Mouse (Mus musculus) liver, embryonic 14.5 days (tissue): ENCODE measurements around the gene Nelfa. TPM values are rescaled to one million over a fixed set of nuclear protein-coding genes. Genes with fewer than 3 reads are reported as not detected.
A peak's percentile ranks its signal among the peaks of the same experiment; 100 is the strongest.

Experiments used
- ATAC-seq: fragments of 200-750 bp; cut with Nextera tagmentation; 2 replicates; pipeline ENCODE4 v1.8.0; 2017; ENCODE audit warnings: moderate number of reproducible peaks, mild to moderate bottlenecking, moderate library complexity; ENCODE audit not compliant: insufficient read depth
- DNase-seq, 3 experiments: peaks; one replicate each; pipeline ENCODE4 v3.0.0-alpha.2; 2012 to 2013; ENCODE audit warnings: low read depth in 3 of 3, low spot score in 3 of 3
- H3K27ac ChIP-seq: fragments of 300-500 bp; sonication (generic); 2 replicates; pipeline ENCODE4 v1.5.1; 2014; ENCODE audit warnings: moderate library complexity, mild to moderate bottlenecking, control low read depth, inconsistent platforms
- H3K27me3 ChIP-seq: fragments of 300-500 bp; sonication (generic); 2 replicates; pipeline ENCODE4 v1.6.1; 2014; ENCODE audit warnings: mild to moderate bottlenecking, low read length, moderate library complexity; ENCODE audit not compliant: control insufficient read depth, insufficient read depth
- H3K36me3 ChIP-seq: fragments of 300-500 bp; sonication (generic); replicated peaks from 2 replicates; pipeline ENCODE4 v1.6.1; 2014; ENCODE audit warnings: low read depth; ENCODE audit not compliant: control insufficient read depth, insufficient read depth
- H3K4me1 ChIP-seq, 2 experiments: fragments of 200-500 bp in 1 of 2; fragments of 300-500 bp in 1 of 2; sonication (generic) in 1 of 2; replicated peaks; 2 replicates each; pipeline ENCODE4 v1.6.1; 2012 to 2014; ENCODE audit warnings: antibody characterized with exemption in 1 of 2, inconsistent platforms in 1 of 2, low read length in 1 of 2; ENCODE audit not compliant: control insufficient read depth in 2 of 2, insufficient read depth in 2 of 2
- H3K4me2 ChIP-seq: fragments of 300-500 bp; sonication (generic); 2 replicates; pipeline ENCODE4 v1.6.1; 2014; ENCODE audit warnings: low read depth, mild to moderate bottlenecking, control low read depth, moderate library complexity
- H3K4me3 ChIP-seq, 2 experiments: fragments of 200-500 bp in 1 of 2; fragments of 300-500 bp in 1 of 2; sonication (generic) in 1 of 2; 2 replicates each; pipeline ENCODE4 v1.5.1; 2012 to 2014; ENCODE audit warnings: low read depth in 2 of 2, low read length in 2 of 2, mild to moderate bottlenecking in 2 of 2, control low read depth in 1 of 2, inconsistent platforms in 1 of 2, moderate library complexity in 1 of 2; ENCODE audit not compliant: insufficient read depth in 1 of 2
- H3K9ac ChIP-seq: fragments of 300-500 bp; sonication (generic); replicated peaks from 2 replicates; pipeline ENCODE4 v1.6.1; 2014; ENCODE audit warnings: mild to moderate bottlenecking, control low read depth, moderate library complexity
- H3K9me3 ChIP-seq: fragments of 300-500 bp; sonication (generic); 2 replicates; pipeline ENCODE4 v1.6.1; 2016; ENCODE audit warnings: low read length, mixed read lengths; ENCODE audit not compliant: control insufficient read depth
- CTCF ChIP-seq: IDR thresholded peaks from 2 replicates; pipeline ENCODE4 v1.5.1; 2016; ENCODE audit warnings: antibody characterized with exemption, low read depth, control low read depth
- EP300 ChIP-seq: IDR thresholded peaks from 2 replicates; pipeline ENCODE4 v1.6.1; 2016; ENCODE audit warnings: antibody characterized with exemption, low read depth
- WGBS: fragments of 180-500 bp; shearing (Covaris S2); extraction: QIAGEN DNeasy Blood & Tissue Kit; methylation state at CpG from one replicate; pipeline ENCODE4 v1.1.7; 2014; ENCODE audit not compliant: insufficient replicate concordance; 5-methylcytosine and 5-hydroxymethylcytosine counted together
- polyA plus RNA-seq, 2 experiments: library from polyadenylated mRNA; depleted of rRNA in 1 of 2; stranded (reverse) in 1 of 2; unstranded in 1 of 2; fragments of >200 nt; fragmentation: Nextera tagmentation in 1 of 2; extraction: Ambion mirVana in 1 of 2; gene quantifications; 2 replicates each; pipeline versions ENCODE4 v1.2.1 to v1.2.3; 2012 to 2014

Gene Nelfa
- polyA plus RNA-seq, 2 experiments = 21.3 to 22.6 TPM

DNA sequence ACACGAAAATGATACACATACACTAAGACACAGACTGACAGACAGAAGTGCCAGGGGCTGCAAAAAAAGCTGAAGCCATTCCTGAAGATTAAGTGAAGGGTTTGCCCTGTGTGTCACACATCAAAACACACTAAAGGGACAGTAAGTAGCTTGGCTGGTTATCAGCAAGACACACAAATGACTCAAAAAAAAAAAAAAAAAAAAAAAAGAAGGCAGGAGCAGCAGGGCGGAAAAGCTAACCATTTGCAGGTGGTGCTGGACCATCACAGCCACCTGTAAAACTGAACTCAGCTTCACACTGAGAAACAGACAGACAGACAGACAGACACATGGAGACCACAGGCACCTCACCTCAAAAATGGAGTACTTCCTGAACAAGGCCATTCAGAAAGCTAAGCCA, 2.1 kb downstream of the Nelfa start:
- Histone ChIP-seq H3K4me1 (peaks cover 21 to 22% of the 10 kb centered on the region in 2 experiments), H3K9me3 (no peaks in the 10 kb centered on the region), H3K36me3 (peaks cover 9% of the 10 kb centered on the region), H3K4me3 (peak overlapping the region; percentile 18 to 82), H3K27me3 (no peaks in the 10 kb centered on the region), H3K27ac (peak overlapping the region; percentile 40), H3K4me2 (peak overlapping the region; percentile 93), H3K9ac (peak overlapping the region; percentile 52)
- 41% methylated on average over 2 of the region's 2 CpGs for WGBS
- ATAC-seq (no peak), DNase-seq (peak in 1 of 3 experiments; percentile 22)
- TF ChIP-seq CTCF (no peak), EP300 (no peak)

DNA sequence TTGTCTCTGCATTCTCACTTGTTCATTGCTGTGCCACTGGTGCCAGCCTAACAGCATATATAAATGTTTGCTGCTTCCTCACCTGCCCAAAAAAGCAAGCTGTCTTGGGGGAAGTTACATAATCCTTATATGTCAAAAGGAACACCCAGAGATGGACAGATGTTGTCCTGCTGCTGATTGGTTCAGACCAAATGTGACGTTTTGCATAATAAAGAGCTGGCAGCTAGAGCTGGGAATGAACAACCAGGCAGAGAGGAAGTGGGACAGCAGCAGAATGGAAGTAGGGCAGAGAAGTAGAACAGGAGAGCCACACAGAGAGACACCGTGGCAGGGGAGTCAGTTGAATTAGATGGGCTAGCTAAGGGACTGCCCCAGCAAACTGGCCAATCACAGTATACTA, 3.8 kb downstream of the Nelfa start:
- H3K9me3 ChIP-seq = no peaks in the 10 kb centered on the region
- ATAC-seq = no peak
- no peak overlapping the region for H3K9ac ChIP-seq
- H3K4me1 ChIP-seq = peaks cover 19 to 22% of the 10 kb centered on the region in 2 experiments
- no peak overlapping the region for H3K4me3 ChIP-seq
- H3K36me3 ChIP-seq = peaks cover 9% of the 10 kb centered on the region
- peak in 1 of 3 experiments; percentile 13 for DNase-seq
- WGBS = 61% methylated on average over 2 of the region's 2 CpGs
- TF ChIP-seq CTCF = no peak
- TF ChIP-seq EP300 = no peak
- no peaks in the 10 kb centered on the region for H3K27me3 ChIP-seq
- no peak overlapping the region for H3K4me2 ChIP-seq
- no peak overlapping the region for H3K27ac ChIP-seq

DNA sequence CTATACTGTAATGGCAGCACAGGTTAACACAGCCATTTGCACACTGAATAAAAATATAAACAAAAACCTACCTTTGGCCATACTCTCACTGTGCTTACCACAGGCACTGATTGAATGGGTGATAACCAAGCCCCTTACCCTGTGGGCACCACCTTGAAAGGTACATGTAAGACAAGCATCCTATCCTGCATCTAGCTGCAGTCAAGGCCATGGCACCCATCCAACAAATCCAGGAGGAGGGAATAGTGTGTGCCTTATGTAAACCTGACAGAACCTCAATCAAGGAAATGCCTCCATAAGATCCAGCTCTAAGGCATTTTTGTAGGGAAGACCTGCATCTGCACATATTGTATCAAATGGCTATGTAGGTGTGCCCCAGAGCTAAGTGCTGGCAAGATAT, 10.0 kb downstream of the Nelfa start:
- Histone ChIP-seq H3K9ac (no peak overlapping the region), H3K27ac (no peak overlapping the region), H3K4me1 (no peaks in the 10 kb centered on the region; a peak in 1 of 4 replicates), H3K9me3 (no peaks in the 10 kb centered on the region), H3K4me3 (no peak overlapping the region), H3K4me2 (no peak overlapping the region), H3K27me3 (no peaks in the 10 kb centered on the region), H3K36me3 (peaks cover 17% of the 10 kb centered on the region)
- TF ChIP-seq CTCF = no peak
- no peak for TF ChIP-seq EP300
- ATAC-seq (no peak), DNase-seq (no peak)

DNA sequence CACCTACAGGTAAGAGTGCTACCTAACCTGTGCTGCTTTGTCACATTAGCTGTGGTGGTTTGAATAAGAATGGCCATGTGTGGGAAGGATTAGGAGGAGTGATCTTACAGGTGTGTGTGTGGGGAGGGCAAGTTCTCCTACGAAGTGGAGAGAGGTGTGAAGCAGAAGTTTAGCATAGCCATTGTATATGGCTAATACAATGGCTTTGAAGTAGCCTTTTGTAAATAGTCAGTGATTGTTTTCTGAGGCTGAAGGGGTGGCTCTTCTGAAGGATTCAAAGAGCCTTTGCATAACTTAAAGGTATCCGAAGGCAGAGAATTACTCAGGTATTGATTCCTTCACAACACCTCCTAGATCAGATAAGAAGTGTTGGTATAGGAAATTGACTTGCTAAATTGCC, 13.6 kb downstream of the Nelfa start:
- ATAC-seq = no peak
- TF ChIP-seq CTCF = no peak
- TF ChIP-seq EP300 = no peak
- Histone ChIP-seq H3K27me3 (no peaks in the 10 kb centered on the region), H3K4me1 (no peaks in the 10 kb centered on the region), H3K9me3 (no peaks in the 10 kb centered on the region), H3K27ac (no peak overlapping the region), H3K9ac (no peak overlapping the region), H3K4me3 (no peak overlapping the region), H3K36me3 (peaks cover 29% of the 10 kb centered on the region), H3K4me2 (no peak overlapping the region)
- WGBS = 74% methylated on average over 2 of the region's 2 CpGs
- DNase-seq = no peak

DNA sequence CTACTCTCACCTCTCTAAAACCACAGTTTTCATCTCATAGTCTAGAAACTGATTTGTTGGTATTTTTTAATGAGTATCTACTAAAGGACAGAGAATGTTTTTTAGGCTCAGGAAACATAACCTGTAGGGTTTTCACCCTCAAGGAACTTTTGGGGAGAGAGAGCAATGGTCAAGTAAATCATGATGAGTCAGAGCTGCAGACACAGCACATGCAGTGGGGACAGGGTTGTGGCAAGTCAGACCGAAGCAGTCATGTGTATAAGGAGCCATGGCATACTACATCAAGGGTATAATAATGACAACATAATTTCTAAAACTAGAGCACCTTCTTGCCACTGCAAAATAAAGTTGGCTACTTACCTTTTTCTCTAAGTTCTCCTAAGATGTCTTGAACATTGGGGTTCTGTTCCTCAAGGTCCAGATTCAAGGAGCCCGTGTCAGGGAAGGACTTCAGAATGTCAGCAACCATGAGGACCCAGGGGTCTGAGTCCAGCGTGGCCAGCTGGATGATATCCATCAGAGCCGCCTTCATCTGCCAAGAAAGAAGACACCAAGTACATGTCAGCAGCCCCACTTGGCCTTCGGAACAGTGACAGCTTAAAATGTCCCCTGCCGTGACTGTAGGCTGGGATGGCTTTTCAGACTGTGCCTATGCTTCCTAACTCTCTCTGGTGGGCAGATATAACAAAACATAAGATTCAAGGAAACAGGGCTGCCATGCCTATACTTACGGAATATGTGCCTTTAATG, 14.6 kb downstream of the Nelfa start:
- TF ChIP-seq EP300 = no peak
- TF ChIP-seq CTCF = no peak
- ATAC-seq = no peak
- no peak overlapping the region for H3K27ac ChIP-seq
- no peak overlapping the region for H3K4me3 ChIP-seq
- peaks cover 33% of the 10 kb centered on the region for H3K36me3 ChIP-seq
- no peak overlapping the region for H3K4me2 ChIP-seq
- H3K27me3 ChIP-seq = no peaks in the 10 kb centered on the region
- no peak for DNase-seq
- no peaks in the 10 kb centered on the region for H3K4me1 ChIP-seq
- WGBS = 81% methylated on average over 7 of the region's 7 CpGs
- no peaks in the 10 kb centered on the region for H3K9me3 ChIP-seq
- H3K9ac ChIP-seq = no peak overlapping the region
